Mouse (Mus musculus): ENCODE results near the gene Pes1.

The Pes1 gene

GRCm38 (mm10) chr11:3963610-3964415 lies at the start of gene Pes1:
Pes1 (plus strand) TSS chr11:3963975.
- DNase-seq (ENCODE audit: low read depth, low spot score): peak; percentile 94

- DNase-seq (ENCODE audit: low read depth, low spot score): peak; percentile 91
Measured at GRCm38 (mm10) chr11:3914109-3914840, 49.5 kb upstream of the Pes1 start, which contains the start of gene Slc35e4. Slc35e4 (minus strand) TSS chr11:3914664.

GRCm38 (mm10) chr11:3918738-3919137 lies 45.0 kb upstream of the Pes1 start:
- DNase-seq (ENCODE audit: low read depth, low spot score): peak; percentile 46

GRCm38 (mm10) chr11:3920476-3920875 lies 43.3 kb upstream of the Pes1 start:
- no peak for DNase-seq (ENCODE audit: low read depth, low spot score)

- peak; percentile 80 for DNase-seq (ENCODE audit: low read depth, low spot score)
Measured at GRCm38 (mm10) chr11:3921281-3921850, 42.4 kb upstream of the Pes1 start.

- no peak for DNase-seq (ENCODE audit: low read depth, low spot score)
Measured at GRCm38 (mm10) chr11:3922115-3922514, 41.7 kb upstream of the Pes1 start.

- DNase-seq (ENCODE audit: low read depth, low spot score): no peak
Measured at GRCm38 (mm10) chr11:3922731-3923130, 41.0 kb upstream of the Pes1 start.

- DNase-seq (ENCODE audit: low read depth, low spot score): no peak
Measured at GRCm38 (mm10) chr11:3925916-3926315, 37.9 kb upstream of the Pes1 start.

GRCm38 (mm10) chr11:3930019-3930418 lies 33.8 kb upstream of the Pes1 start:
- no peak for DNase-seq (ENCODE audit: low read depth, low spot score)

GRCm38 (mm10) chr11:3930931-3931330 lies 32.8 kb upstream of the Pes1 start:
- no peak for DNase-seq (ENCODE audit: low read depth, low spot score)

GRCm38 (mm10) chr11:3931511-3932211 lies 32.1 kb upstream of the Pes1 start, which contains the start of gene Tcn2:
Tcn2 (minus strand) TSS chr11:3932159.
- DNase-seq (ENCODE audit: low read depth, low spot score): peak; percentile 94

GRCm38 (mm10) chr11:3933756-3934285 lies 30.0 kb upstream of the Pes1 start:
- DNase-seq (ENCODE audit: low read depth, low spot score): no peak

GRCm38 (mm10) chr11:3935135-3935534 lies 28.6 kb upstream of the Pes1 start:
- no peak for DNase-seq (ENCODE audit: low read depth, low spot score)

- no peak for DNase-seq (ENCODE audit: low read depth, low spot score)
Measured at GRCm38 (mm10) chr11:3936318-3936717, 27.5 kb upstream of the Pes1 start.

- peak; percentile 17 for DNase-seq (ENCODE audit: low read depth, low spot score)
Measured at GRCm38 (mm10) chr11:3937321-3937874, 26.4 kb upstream of the Pes1 start.

- no peak for DNase-seq (ENCODE audit: low read depth, low spot score)
Measured at GRCm38 (mm10) chr11:3941371-3941770, 22.4 kb upstream of the Pes1 start.

- no peak for DNase-seq (ENCODE audit: low read depth, low spot score)
Measured at GRCm38 (mm10) chr11:3946386-3946785, 17.4 kb upstream of the Pes1 start.

- peak; percentile 78 for DNase-seq (ENCODE audit: low read depth, low spot score)
Measured at GRCm38 (mm10) chr11:3954876-3955275, 8.9 kb upstream of the Pes1 start.

- DNase-seq (ENCODE audit: low read depth, low spot score): peak; percentile 82
Measured at GRCm38 (mm10) chr11:3955371-3955770, 8.4 kb upstream of the Pes1 start.

- no peak for DNase-seq (ENCODE audit: low read depth, low spot score)
Measured at GRCm38 (mm10) chr11:3960901-3961300, 2.9 kb upstream of the Pes1 start.

GRCm38 (mm10) chr11:3961761-3962160 lies 2.0 kb upstream of the Pes1 start:
- no peak for DNase-seq (ENCODE audit: low read depth, low spot score)

All from ZHBTc4 (cell line).